Mouse (Mus musculus): ENCODE measurements around the gene Pcx. TPM values are rescaled to one million over a fixed set of nuclear protein-coding genes. Genes with fewer than 3 reads are reported as not detected.

Gene Pcx
- total RNA-seq, 2 experiments from 2014 or later, result 22.7 to 34.8 TPM

DNA sequence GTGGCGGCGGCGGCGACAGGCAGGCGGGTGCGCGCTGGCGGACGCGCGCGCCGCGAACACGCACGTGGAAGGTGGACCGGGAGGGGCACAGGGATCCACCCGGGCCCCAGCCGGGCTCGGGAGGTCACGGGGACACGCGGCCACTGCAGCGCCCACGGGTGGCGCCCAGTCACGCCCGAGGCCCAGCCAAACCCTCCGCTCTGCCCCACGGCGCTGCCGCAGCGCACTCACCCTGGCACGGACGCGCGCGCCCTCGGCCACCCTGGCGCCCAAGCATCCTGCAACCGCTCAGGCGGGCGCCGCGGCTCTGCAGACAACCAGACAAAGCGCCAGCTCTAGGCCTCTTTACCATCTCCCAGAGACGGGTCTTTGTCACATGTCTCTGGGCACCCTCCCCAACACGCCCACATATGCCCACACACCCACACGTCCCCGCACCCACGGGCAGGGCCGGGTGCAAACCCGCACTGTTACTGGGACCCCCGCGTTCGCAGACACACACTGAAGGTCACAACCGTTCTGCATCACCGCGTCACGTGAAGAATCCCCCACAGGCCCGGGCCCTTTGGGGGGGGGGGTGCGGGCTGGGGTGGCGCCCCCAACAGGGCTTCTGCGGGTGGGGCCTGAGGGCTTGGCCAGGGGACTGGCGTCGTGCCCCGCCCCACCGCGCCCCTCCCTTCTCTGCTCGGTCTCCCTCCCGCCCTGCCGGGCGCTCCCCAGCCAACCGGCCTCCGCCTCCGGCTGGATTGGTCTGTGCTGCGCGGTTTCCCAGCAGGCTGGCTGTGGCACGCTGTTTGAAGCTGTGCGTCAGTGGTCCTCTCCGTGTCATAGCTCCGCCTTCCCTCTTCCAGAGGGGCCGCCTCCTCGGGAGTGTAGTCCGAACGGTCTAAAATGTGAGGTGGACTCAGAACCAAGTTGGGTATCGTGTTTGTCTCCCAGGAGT, 105.2 kb downstream of the Pcx start, which contains the start of gene Lrfn4:
Gene Lrfn4 (minus strand): TSS at position 517 of the 943 bp plus-strand sequence.
- DNase-seq (ENCODE audit: low spot score in 2 of 2), result peak; percentile 59 to 86

GRCm38 (mm10) chr19:4616546-4616945, 106.3 kb downstream of the Pcx start:
- no peak for DNase-seq (ENCODE audit: low spot score in 2 of 2)

GRCm38 (mm10) chr19:4618183-4618582, 107.9 kb downstream of the Pcx start:
- peak in 1 of 2 experiments; percentile 42 for DNase-seq (ENCODE audit: low spot score in 2 of 2)

GRCm38 (mm10) chr19:4619461-4619860, 109.2 kb downstream of the Pcx start:
- DNase-seq (ENCODE audit: low spot score in 2 of 2), result no peak

DNA sequence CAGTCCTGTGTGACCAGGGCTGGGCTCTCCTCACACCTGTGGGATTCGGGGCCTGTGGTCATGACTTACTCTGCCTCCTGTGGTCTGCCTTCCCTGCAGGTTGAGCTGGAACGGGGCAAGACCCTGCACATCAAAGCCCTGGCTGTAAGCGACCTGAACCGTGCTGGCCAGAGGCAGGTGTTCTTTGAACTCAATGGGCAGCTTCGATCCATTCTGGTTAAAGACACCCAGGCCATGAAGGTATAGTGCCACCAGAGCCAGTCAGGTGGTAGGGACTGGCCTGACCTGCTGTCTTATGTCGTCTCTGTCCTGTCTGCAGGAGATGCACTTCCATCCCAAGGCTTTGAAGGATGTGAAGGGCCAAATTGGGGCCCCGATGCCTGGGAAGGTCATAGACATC, 110.4 kb downstream of the Pcx start:
- no peak for DNase-seq (ENCODE audit: low spot score in 2 of 2)

DNA sequence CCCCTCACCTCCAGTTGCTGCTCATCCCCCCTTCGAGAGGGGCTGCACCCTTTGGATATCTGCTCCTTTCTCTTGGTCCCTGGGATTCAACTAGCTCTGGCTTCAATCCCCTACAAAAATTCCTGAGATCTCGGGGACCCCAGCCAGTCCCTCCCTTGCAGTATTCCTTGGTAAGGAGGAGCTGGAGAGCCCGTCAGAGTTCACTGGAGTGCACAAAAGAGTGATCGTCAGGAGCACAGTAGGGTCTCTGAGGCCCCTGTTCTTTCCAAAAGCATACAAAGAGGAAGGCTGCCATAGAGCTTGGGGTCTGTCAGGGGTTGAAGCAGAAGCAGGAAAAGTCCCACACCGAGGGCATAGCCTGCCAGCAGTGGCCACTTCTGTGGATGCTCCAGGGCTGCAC, 112.5 kb downstream of the Pcx start:
- no peak for DNase-seq (ENCODE audit: low spot score in 2 of 2)

GRCm38 (mm10) chr19:4623419-4623818, 113.1 kb downstream of the Pcx start:
- DNase-seq (ENCODE audit: low spot score in 2 of 2), result no peak

DNA sequence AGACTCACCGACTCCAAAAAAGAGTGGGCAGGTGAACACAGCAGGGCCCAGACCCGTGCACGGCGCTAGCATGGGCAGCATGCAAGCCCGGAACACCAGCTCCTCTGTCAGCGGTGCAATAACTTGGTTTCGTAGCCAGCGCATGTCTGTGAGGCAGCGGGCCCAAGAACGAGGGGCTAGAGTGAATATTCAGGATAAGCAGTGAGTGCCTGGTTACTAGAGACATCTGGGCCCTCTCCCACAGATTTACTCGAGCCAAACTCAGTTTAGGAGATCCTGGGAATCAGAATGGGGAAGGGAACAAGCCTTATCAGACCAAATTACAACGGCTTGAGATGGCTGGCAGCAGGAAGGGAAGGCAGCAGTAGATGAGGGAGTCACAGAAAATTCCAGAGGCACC, 113.7 kb downstream of the Pcx start:
- DNase-seq (ENCODE audit: low spot score in 2 of 2), result peak in 1 of 2 experiments; percentile 10

DNA sequence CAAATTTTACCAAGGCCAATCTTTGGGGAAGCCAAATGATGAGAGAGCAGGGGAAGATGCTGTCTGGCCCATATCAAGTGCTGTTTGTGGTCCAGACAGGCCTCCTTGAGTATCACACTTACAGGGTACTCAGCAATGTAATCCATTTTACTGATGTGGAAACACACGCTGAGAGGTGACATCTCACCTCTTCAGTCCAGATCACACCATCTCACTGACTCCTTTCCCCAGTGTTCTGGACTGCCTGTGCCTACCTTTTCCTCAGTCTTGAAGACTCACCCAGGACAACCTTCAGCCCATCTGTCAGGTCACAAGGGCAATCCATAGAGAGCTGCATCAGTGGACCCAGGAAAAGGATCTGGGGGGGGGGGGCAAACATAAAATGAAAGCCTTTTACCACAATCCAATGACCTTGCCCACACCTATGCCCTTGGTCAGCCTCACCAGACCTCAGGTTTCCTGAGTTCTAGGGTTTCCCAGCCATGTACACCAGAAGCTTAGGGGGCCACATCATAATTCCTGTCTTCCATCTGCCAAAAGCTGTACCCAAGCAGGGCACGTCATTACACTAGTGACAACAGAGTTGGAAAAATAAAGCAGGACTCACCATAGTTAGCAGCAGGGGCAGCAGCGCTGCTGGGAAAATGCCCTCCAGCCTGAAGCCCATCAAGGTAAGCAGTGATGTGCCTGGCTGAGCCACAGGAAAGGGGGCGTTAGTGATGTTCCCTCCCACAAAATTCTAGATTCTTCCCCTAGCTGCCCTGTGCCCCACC, 114.3 kb downstream of the Pcx start:
- DNase-seq (ENCODE audit: low spot score in 2 of 2), result no peak

DNA sequence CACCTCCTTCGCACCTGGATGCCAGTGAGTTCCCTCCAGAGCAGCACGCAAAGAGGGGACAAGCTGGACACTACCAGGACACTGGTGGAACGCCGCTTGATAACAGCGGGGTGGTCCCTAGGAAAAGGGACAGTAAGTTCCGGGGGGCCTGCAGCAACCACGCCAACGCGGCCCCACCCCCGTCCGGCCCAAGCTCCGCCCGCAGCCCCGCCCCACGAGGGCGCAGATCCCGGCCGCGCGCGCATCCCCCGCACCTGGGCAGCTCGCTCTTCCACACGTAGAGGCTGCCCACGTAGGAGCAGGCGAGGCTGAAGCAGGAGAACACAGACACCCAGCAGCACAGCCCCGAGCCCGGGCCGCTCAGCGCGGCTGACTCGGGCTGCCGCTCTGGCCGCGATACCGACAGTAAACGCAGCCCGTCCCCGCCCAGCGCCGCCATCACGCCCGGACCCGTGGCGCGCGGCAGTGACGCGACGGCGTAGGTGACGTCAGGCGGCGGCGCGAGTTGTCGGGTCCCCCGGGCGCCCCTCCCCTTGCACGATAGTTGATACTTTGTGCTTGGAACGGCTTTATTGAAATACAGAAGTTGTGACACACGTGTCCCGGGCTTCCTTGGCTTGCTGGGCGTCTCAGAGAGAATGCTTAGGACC, 115.0 kb downstream of the Pcx start, which contains the start of gene Rce1:
Gene Rce1 (minus strand): TSS at position 463 of the 650 bp plus-strand sequence.
- DNase-seq (ENCODE audit: low spot score in 2 of 2), result peak; percentile 86 to 93

GRCm38 (mm10) chr19:4625829-4626535, 115.7 kb downstream of the Pcx start:
- peak in 1 of 2 experiments; percentile 49 for DNase-seq (ENCODE audit: low spot score in 2 of 2)

GRCm38 (mm10) chr19:4628819-4629218, 118.5 kb downstream of the Pcx start:
- DNase-seq (ENCODE audit: low spot score in 2 of 2), result peak in 1 of 2 experiments; percentile 54

DNA sequence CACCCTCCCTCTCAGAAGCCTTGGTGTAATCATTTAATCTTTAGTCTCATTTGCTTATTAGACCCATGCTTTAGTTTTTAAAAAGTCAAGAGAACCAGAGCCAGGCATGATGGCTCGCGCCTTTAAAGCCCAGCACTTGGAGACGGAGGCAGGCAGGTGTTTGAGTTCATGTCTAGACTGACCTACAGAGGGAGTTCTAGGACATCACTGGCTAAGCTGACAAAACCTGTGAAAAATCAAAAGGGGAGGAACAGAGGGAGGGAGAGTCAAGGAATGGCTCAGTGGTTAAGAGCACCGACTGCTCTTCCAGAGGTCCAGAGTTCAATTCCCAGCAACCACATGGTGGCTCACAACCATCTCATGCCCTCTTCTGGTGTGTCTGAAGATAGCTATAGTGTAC, 125.7 kb downstream of the Pcx start:
- no peak for DNase-seq (ENCODE audit: low spot score in 2 of 2)

DNA sequence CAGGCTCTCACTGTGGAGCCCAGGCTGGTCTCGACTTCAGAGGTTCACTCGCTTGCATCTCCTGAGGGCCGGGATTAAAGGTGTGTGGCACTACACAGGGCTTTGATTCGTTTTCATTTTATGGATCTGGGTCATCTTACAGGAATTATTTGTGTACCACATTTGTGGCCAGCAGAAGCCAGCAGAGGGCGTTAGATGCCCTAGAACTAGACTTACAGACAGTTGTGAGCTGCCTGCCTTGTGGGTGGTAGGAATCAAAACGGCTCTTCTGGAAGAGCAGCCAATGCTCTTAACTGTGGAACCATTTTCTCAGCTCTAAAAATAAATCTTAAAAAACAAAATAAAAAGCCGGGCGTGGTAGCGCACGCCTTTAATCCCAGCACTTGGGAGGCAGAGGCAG, 134.0 kb downstream of the Pcx start:
- no peak for DNase-seq (ENCODE audit: low spot score in 2 of 2)

- no peak for DNase-seq (ENCODE audit: low spot score in 2 of 2)
These were observed 136.7 kb downstream of the Pcx start for GRCm38 (mm10) chr19:4646917-4647492.

GRCm38 (mm10) chr19:4658156-4658555, 147.9 kb downstream of the Pcx start:
- DNase-seq (ENCODE audit: low spot score in 2 of 2), result no peak

DNA sequence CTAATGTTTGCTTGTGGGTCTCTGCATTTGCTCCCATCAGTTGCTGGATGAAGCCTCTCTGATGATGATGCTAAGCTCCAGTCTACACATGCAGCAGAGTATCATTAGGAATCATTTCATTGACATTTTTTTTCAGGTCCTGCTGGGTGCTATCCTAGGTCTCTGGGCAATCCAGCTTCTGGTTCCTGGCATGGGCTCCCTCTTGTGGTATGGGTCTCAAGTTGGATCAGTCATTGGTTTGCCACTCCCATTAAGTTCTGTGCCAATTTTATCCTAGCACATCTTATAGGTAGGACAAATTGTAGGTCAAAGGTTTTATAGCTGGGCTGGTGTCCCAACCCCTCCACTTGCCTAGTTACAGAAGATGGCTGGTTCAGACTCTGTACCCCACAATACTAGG, 156.5 kb downstream of the Pcx start:
- no peak for DNase-seq (ENCODE audit: low spot score in 2 of 2)

DNA sequence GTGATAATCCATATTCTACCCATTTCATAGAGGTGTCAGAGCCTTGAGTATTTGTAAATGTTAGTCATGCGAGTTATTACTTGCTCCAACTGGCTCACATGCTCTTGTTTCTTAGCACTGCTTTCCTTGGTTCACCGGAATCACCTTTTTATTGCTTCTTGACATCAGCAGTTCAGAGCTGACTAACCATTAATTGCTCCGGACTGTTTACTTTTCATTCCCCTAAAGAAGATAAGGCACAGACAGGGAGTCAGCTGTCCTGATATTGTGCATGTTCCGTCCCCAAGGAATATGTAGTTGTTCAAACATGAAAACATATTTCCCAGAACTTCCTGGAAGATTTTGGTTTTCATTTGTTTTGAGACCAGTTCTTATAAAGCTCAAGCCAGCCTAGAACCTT, 160.5 kb downstream of the Pcx start:
- no peak for DNase-seq (ENCODE audit: low spot score in 2 of 2)
